Mouse (Mus musculus) limb, embryonic 14.5 days (tissue): Measurements from ENCODE around the gene Impg1. TPM values are rescaled to one million over a fixed set of nuclear protein-coding genes. Genes with fewer than 3 reads are reported as not detected.

Source experiments
- ATAC-seq: fragments of 200-750 bp; cut with Nextera tagmentation; 2 replicates; pipeline ENCODE4 v1.8.0; 2017; ENCODE audit warnings: low read depth, moderate number of reproducible peaks, moderate TSS enrichment; ENCODE audit not compliant: low FRiP score
- DNase-seq: peaks from one replicate; pipeline ENCODE4 v3.0.0-alpha.2; 2015; ENCODE audit warnings: low spot score
- H3K27ac ChIP-seq: fragments of 300-500 bp; sonication (generic); replicated peaks from 2 replicates; pipeline ENCODE4 v1.5.1; 2014; ENCODE audit warnings: low read depth, mild to moderate bottlenecking, low read length, moderate library complexity, mixed read lengths
- H3K27me3 ChIP-seq: fragments of 300-500 bp; sonication (generic); 2 replicates; pipeline ENCODE4 v1.6.1; 2014; ENCODE audit warnings: low read length, mixed read lengths; ENCODE audit not compliant: control insufficient read depth, insufficient read depth
- H3K36me3 ChIP-seq: fragments of 300-500 bp; sonication (generic); 2 replicates; pipeline ENCODE4 v1.6.1; 2014; ENCODE audit warnings: mild to moderate bottlenecking, low read length, moderate library complexity, mixed read lengths; ENCODE audit not compliant: control insufficient read depth, insufficient read depth
- H3K4me1 ChIP-seq: fragments of 300-500 bp; sonication (generic); 2 replicates; pipeline ENCODE4 v1.6.1; 2014; ENCODE audit warnings: antibody characterized with exemption, low read length, mixed read lengths; ENCODE audit not compliant: control insufficient read depth, insufficient read depth
- H3K4me2 ChIP-seq: fragments of 300-500 bp; sonication (generic); replicated peaks from 2 replicates; pipeline ENCODE4 v1.6.1; 2014; ENCODE audit warnings: low read depth, mild to moderate bottlenecking, low read length, moderate library complexity; ENCODE audit not compliant: severe bottlenecking
- H3K4me3 ChIP-seq: fragments of 300-500 bp; sonication (generic); replicated peaks from 2 replicates; pipeline ENCODE4 v1.5.1; 2014; ENCODE audit warnings: low read length
- H3K9ac ChIP-seq: fragments of 300-500 bp; sonication (generic); 2 replicates; pipeline ENCODE4 v1.6.1; 2014; ENCODE audit warnings: mild to moderate bottlenecking, low read depth, low read length, moderate library complexity; ENCODE audit not compliant: severe bottlenecking
- H3K9me3 ChIP-seq: fragments of 300-500 bp; sonication (generic); 2 replicates; pipeline ENCODE4 v1.6.1; 2016; ENCODE audit warnings: low read length; ENCODE audit not compliant: control insufficient read depth
- POLR2A ChIP-seq: fragments of 200-500 bp; IDR thresholded peaks from 2 replicates; pipeline ENCODE4 v1.8.0; 2012; ENCODE audit warnings: inconsistent platforms, mild to moderate bottlenecking, moderate library complexity, borderline replicate concordance; ENCODE audit not compliant: insufficient read depth, insufficient read length; ENCODE audit errors: extremely low read depth
- WGBS: fragments of 180-500 bp; shearing (Covaris S2); extraction: QIAGEN DNeasy Blood & Tissue Kit; methylation state at CpG from one replicate; pipeline ENCODE4 v1.1.7; 2014; 5-methylcytosine and 5-hydroxymethylcytosine counted together
- polyA plus RNA-seq, 2 experiments: library from polyadenylated mRNA; depleted of rRNA in 1 of 2; stranded (reverse) in 1 of 2; unstranded in 1 of 2; fragments of >200 nt; fragmentation: Nextera tagmentation in 1 of 2; extraction: Ambion mirVana in 1 of 2; gene quantifications; 2 replicates each; pipeline versions ENCODE4 v1.2.1 to v1.2.3; 2012 to 2014

Impg1 gene
- polyA plus RNA-seq, 2 experiments: 0.05 TPM; not detected in 1

GRCm38 (mm10) chr9:80450467-80451261 lies 14.6 kb downstream of the Impg1 start:
- H3K27ac ChIP-seq: no peak overlapping the region
- no peaks in the 10 kb centered on the region for H3K4me1 ChIP-seq
- H3K9me3 ChIP-seq: no peaks in the 10 kb centered on the region
- H3K36me3 ChIP-seq: no peaks in the 10 kb centered on the region
- H3K9ac ChIP-seq: no peak overlapping the region
- ATAC-seq (no peak), DNase-seq (no peak)
- H3K4me3 ChIP-seq: no peak overlapping the region
- no peaks in the 10 kb centered on the region for H3K27me3 ChIP-seq
- no peak overlapping the region for H3K4me2 ChIP-seq
- WGBS: 58% methylated on average over 3 of the region's 3 CpGs
- no peak for TF ChIP-seq POLR2A

DNA sequence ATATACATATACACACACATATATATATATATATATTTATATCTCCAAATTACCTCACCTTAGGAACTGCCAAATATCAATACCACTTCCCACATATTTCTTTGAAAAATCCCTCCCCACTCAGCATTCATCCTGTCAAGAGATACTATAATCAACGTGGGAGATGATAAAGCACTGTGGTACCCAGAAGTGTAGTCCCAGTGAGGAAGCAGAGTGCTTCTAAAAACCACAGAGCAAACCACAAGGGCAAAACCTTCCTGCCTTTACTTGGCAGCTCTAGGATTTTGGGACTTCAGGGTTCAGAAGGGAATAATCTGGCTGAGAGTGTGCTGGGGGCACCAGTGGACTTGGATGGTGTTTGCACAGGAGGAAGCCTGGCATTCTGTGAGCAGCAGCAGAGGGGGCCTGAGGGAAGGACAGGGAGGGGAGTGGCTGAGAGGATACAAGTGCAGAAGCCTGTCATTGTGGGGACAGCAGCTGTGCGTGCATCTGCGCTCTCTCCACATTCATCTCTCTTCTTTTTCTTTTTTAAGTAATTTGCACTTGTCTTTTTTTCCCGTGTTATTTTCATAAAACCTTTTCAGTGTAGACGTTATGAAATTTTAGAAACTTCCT lies 24.1 kb downstream of the Impg1 start:
- DNase-seq (no peak), ATAC-seq (no peak)
- Histone ChIP-seq H3K4me2 (no peak overlapping the region), H3K4me1 (no peaks in the 10 kb centered on the region), H3K4me3 (no peak overlapping the region), H3K27ac (no peak overlapping the region), H3K36me3 (no peaks in the 10 kb centered on the region), H3K27me3 (no peaks in the 10 kb centered on the region), H3K9me3 (no peaks in the 10 kb centered on the region), H3K9ac (no peak overlapping the region)
- TF ChIP-seq POLR2A: no peak
- WGBS: 70% methylated on average over 5 of the region's 5 CpGs

- Histone ChIP-seq H3K36me3 (no peaks in the 10 kb centered on the region), H3K9me3 (no peaks in the 10 kb centered on the region), H3K4me3 (no peak overlapping the region), H3K4me2 (no peak overlapping the region), H3K4me1 (no peaks in the 10 kb centered on the region), H3K27me3 (no peaks in the 10 kb centered on the region), H3K27ac (no peak overlapping the region), H3K9ac (no peak overlapping the region)
- TF ChIP-seq POLR2A: no peak
- 45% methylated on average over 3 of the region's 3 CpGs for WGBS
- no peak for DNase-seq
- no peak for ATAC-seq
Observed at GRCm38 (mm10) chr9:80391404-80391803, 73.9 kb downstream of the Impg1 start.

GRCm38 (mm10) chr9:80391002-80391401 lies 74.3 kb downstream of the Impg1 start:
- ATAC-seq (no peak), DNase-seq (no peak)
- no peaks in the 10 kb centered on the region for H3K9me3 ChIP-seq
- no peak for TF ChIP-seq POLR2A
- H3K27me3 ChIP-seq: no peaks in the 10 kb centered on the region
- no peak overlapping the region for H3K27ac ChIP-seq
- no peaks in the 10 kb centered on the region for H3K4me1 ChIP-seq
- H3K36me3 ChIP-seq: no peaks in the 10 kb centered on the region
- WGBS: 39% methylated on average over 5 of the region's 5 CpGs
- H3K9ac ChIP-seq: no peak overlapping the region
- H3K4me2 ChIP-seq: no peak overlapping the region
- H3K4me3 ChIP-seq: no peak overlapping the region

DNA sequence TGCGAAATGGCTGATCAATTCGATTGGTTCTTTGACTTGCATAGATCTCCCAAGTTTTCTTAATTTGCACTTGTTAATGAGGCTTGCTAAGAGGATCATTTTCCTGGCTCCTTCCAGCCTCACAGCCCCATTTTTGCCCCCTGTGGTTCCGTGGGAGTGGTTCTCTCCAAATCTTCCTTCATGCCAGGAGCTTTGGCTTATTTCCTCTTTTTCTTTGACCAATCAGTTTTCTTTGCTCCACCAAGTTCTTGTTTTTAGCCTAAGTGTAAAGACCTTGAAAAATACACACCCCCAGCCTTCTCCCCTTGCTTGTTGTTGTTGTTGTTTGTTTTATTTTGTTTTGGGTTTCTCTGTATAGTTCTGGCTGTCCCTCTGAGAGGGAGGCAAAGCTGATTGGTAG lies 77.4 kb downstream of the Impg1 start:
- Histone ChIP-seq H3K36me3 (no peaks in the 10 kb centered on the region), H3K27ac (no peak overlapping the region), H3K9ac (no peak overlapping the region), H3K27me3 (no peaks in the 10 kb centered on the region), H3K4me3 (no peak overlapping the region), H3K4me1 (no peaks in the 10 kb centered on the region), H3K4me2 (no peak overlapping the region), H3K9me3 (no peaks in the 10 kb centered on the region)
- 87% methylated on average over 3 of the region's 3 CpGs for WGBS
- ATAC-seq: no peak
- no peak for DNase-seq
- no peak for TF ChIP-seq POLR2A

- Histone ChIP-seq H3K4me1 (no peaks in the 10 kb centered on the region), H3K36me3 (no peaks in the 10 kb centered on the region), H3K9me3 (no peaks in the 10 kb centered on the region), H3K27ac (no peak overlapping the region), H3K4me2 (no peak overlapping the region), H3K9ac (no peak overlapping the region), H3K27me3 (no peaks in the 10 kb centered on the region), H3K4me3 (no peak overlapping the region)
- no peak for TF ChIP-seq POLR2A
- DNase-seq: peak; percentile 49
- ATAC-seq: no peak
- 22% methylated on average over 5 of the region's 5 CpGs for WGBS
Observed at GRCm38 (mm10) chr9:80386492-80386891, 78.8 kb downstream of the Impg1 start.
